Mouse (Mus musculus): ENCODE results near the gene Bad. TPM values are rescaled to one million over a fixed set of nuclear protein-coding genes. Genes with fewer than 3 reads are reported as not detected.

Gene Bad
- polyA plus RNA-seq, 1 experiment: 89.7 TPM

Other genes with a start within 250 kb of the Bad start
- gene Rps6ka4, start 101.2 kb upstream of the Bad start, polyA plus RNA-seq (2012; ENCODE audit: low replicate concordance): 41.3 and 41.4 TPM in 2 replicates
- gene Ccdc88b, start 83.7 kb upstream of the Bad start, polyA plus RNA-seq (2012; ENCODE audit: low replicate concordance): 8.8 and 20.9 TPM in 2 replicates
- 80.0 and 128 TPM in 2 replicates for gene Trmt112, start 32.2 kb upstream of the Bad start, polyA plus RNA-seq (2012; ENCODE audit: low replicate concordance)
- gene Prdx5, start 31.8 kb upstream of the Bad start, polyA plus RNA-seq (2012; ENCODE audit: low replicate concordance): 88.9 and 116 TPM in 2 replicates
- 67.0 and 113 TPM in 2 replicates for gene Esrra, start 20.0 kb upstream of the Bad start, polyA plus RNA-seq (2012; ENCODE audit: low replicate concordance)
- 0.41 TPM in 1 of 2 replicates, not detected in the other for gene Catsperz, start 16.5 kb upstream of the Bad start, polyA plus RNA-seq (2012; ENCODE audit: low replicate concordance)
- not detected in 2 replicates for gene Kcnk4, start 7.3 kb upstream of the Bad start, polyA plus RNA-seq (2012; ENCODE audit: low replicate concordance)
- gene Gpr137, start 619 bp downstream of the Bad start, polyA plus RNA-seq (2012; ENCODE audit: low replicate concordance): 65.6 and 67.0 TPM in 2 replicates
- 452 and 665 TPM in 2 replicates for gene Ppp1r14b, start 33.1 kb downstream of the Bad start, polyA plus RNA-seq (2012; ENCODE audit: low replicate concordance)
- gene Plcb3, start 34.6 kb downstream of the Bad start, polyA plus RNA-seq (2012; ENCODE audit: low replicate concordance): 22.0 and 26.6 TPM in 2 replicates
- gene Fkbp2, start 38.6 kb downstream of the Bad start, polyA plus RNA-seq (2012; ENCODE audit: low replicate concordance): 128 and 745 TPM in 2 replicates
- 68.2 and 125 TPM in 2 replicates for gene Vegfb, start 45.8 kb downstream of the Bad start, polyA plus RNA-seq (2012; ENCODE audit: low replicate concordance)
- gene Dnajc4, start 50.7 kb downstream of the Bad start, polyA plus RNA-seq (2012; ENCODE audit: low replicate concordance): 15.2 and 25.4 TPM in 2 replicates
- gene Nudt22, start 54.3 kb downstream of the Bad start, polyA plus RNA-seq (2012; ENCODE audit: low replicate concordance): 14.4 and 26.7 TPM in 2 replicates
- 0.27 and 2.1 TPM in 2 replicates for gene Trpt1, start 54.3 kb downstream of the Bad start, polyA plus RNA-seq (2012; ENCODE audit: low replicate concordance)
- 599 and 891 TPM in 2 replicates for gene Fermt3, start 77.6 kb downstream of the Bad start, polyA plus RNA-seq (2012; ENCODE audit: low replicate concordance)
- 38.3 and 182 TPM in 2 replicates for gene Stip1, start 98.1 kb downstream of the Bad start, polyA plus RNA-seq (2012; ENCODE audit: low replicate concordance)
- 7.0 and 13.3 TPM in 2 replicates for gene Macrod1, start 114.9 kb downstream of the Bad start, polyA plus RNA-seq (2012; ENCODE audit: low replicate concordance)
- 0.06 TPM in 1 of 2 replicates, not detected in the other for gene Flrt1, start 163.9 kb downstream of the Bad start, polyA plus RNA-seq (2012; ENCODE audit: low replicate concordance)

Measured in leukemia stem cell, adult 10-12 weeks (primary cell).